Mouse (Mus musculus) neural tube, embryonic 14.5 days (tissue): ENCODE results near the gene Rpl34. TPM values are rescaled to one million over a fixed set of nuclear protein-coding genes. Genes with fewer than 3 reads are reported as not detected.

Experiments used
- ATAC-seq: fragments of 200-750 bp; cut with Nextera tagmentation; 2 replicates; pipeline ENCODE4 v1.8.0; 2017; ENCODE audit warnings: low read depth, mild to moderate bottlenecking, moderate TSS enrichment, moderate library complexity
- H3K27ac ChIP-seq: fragments of 300-500 bp; sonication (generic); 2 replicates; pipeline ENCODE4 v1.5.1; 2014; ENCODE audit warnings: low read depth, mild to moderate bottlenecking, control low read depth, low read length, moderate library complexity, mixed read lengths
- H3K27me3 ChIP-seq: fragments of 300-500 bp; sonication (generic); 2 replicates; pipeline ENCODE4 v1.6.1; 2014; ENCODE audit warnings: low read length; ENCODE audit not compliant: control insufficient read depth, insufficient read depth
- H3K36me3 ChIP-seq: fragments of 300-500 bp; sonication (generic); 2 replicates; pipeline ENCODE4 v1.6.1; 2014; ENCODE audit warnings: low read length, mixed read lengths; ENCODE audit not compliant: control insufficient read depth, insufficient read depth
- H3K4me1 ChIP-seq: fragments of 300-500 bp; sonication (generic); 2 replicates; pipeline ENCODE4 v1.6.1; 2014; ENCODE audit warnings: low read length; ENCODE audit not compliant: control insufficient read depth, insufficient read depth
- H3K4me2 ChIP-seq: fragments of 300-500 bp; sonication (generic); 2 replicates; pipeline ENCODE4 v1.6.1; 2014; ENCODE audit warnings: mild to moderate bottlenecking, low read depth, low read length, control low read depth
- H3K4me3 ChIP-seq: fragments of 300-500 bp; sonication (generic); 2 replicates; pipeline ENCODE4 v1.5.1; 2014; ENCODE audit warnings: low read depth, low read length, control low read depth, mixed read lengths
- H3K9ac ChIP-seq: fragments of 300-500 bp; sonication (generic); replicated peaks from 2 replicates; pipeline ENCODE4 v1.6.1; 2014; ENCODE audit warnings: low read depth, mild to moderate bottlenecking, control low read depth, low read length, mixed read lengths
- H3K9me3 ChIP-seq: fragments of 300-500 bp; sonication (generic); 2 replicates; pipeline ENCODE4 v1.6.1; 2016; ENCODE audit warnings: low read length; ENCODE audit not compliant: control insufficient read depth
- WGBS: fragments of 180-500 bp; shearing (Covaris S2); extraction: QIAGEN DNeasy Blood & Tissue Kit; methylation state at CpG from one replicate; pipeline ENCODE4 v1.1.7; 2014; 5-methylcytosine and 5-hydroxymethylcytosine counted together
- polyA plus RNA-seq: library from polyadenylated mRNA; unstranded; fragments of >200 nt; fragmentation: Nextera tagmentation; extraction: Ambion mirVana; gene quantifications from 2 replicates; pipeline ENCODE4 v1.2.1, GENCODE M21; 2014

Gene Rpl34
- polyA plus RNA-seq, 1 experiment from 2014 or later, result 577 TPM

- no peak overlapping the region for H3K4me2 ChIP-seq
- ATAC-seq, result no peak
- H3K27me3 ChIP-seq, result no peaks in the 10 kb centered on the region
- 82% methylated on average over 4 of the region's 4 CpGs for WGBS
- no peaks in the 10 kb centered on the region for H3K4me1 ChIP-seq
- no peak overlapping the region for H3K27ac ChIP-seq
- H3K36me3 ChIP-seq, result peaks cover 24% of the 10 kb centered on the region
- H3K9ac ChIP-seq, result no peak overlapping the region
- H3K4me3 ChIP-seq, result no peak overlapping the region
- H3K9me3 ChIP-seq, result no peaks in the 10 kb centered on the region
Measured at GRCm38 (mm10) chr3:130697622-130698021, 32.6 kb downstream of the Rpl34 start.

- Histone ChIP-seq H3K4me1 (peaks cover 8% of the 10 kb centered on the region; the same call in 1 of the 2 replicates), H3K9ac (no peak overlapping the region), H3K36me3 (0 out of 2 replicates have a peak, but pooled peaks cover 6% of the 10 kb centered on the region), H3K27me3 (no peaks in the 10 kb centered on the region), H3K27ac (no peak overlapping the region), H3K4me2 (no peak overlapping the region), H3K4me3 (no peak overlapping the region), H3K9me3 (no peaks in the 10 kb centered on the region)
- WGBS, result 92% methylated on average over 7 of the region's 7 CpGs
- ATAC-seq, result peak; percentile 10; the same call in 1 of the 2 replicates
Measured at GRCm38 (mm10) chr3:130694705-130695104, 35.5 kb downstream of the Rpl34 start.

GRCm38 (mm10) chr3:130694041-130694593, 36.1 kb downstream of the Rpl34 start:
- Histone ChIP-seq H3K9ac (no peak overlapping the region), H3K4me2 (no peak overlapping the region), H3K36me3 (0 out of 2 replicates have a peak, but pooled peaks cover under 1% of the 10 kb centered on the region), H3K4me3 (no peak overlapping the region), H3K4me1 (peaks cover 11% of the 10 kb centered on the region; the same call in 1 of the 2 replicates), H3K27ac (no peak overlapping the region), H3K9me3 (no peaks in the 10 kb centered on the region), H3K27me3 (no peaks in the 10 kb centered on the region)
- ATAC-seq, result no peak
- WGBS, result 69% methylated on average over 9 of the region's 9 CpGs

GRCm38 (mm10) chr3:130691596-130692170, 38.5 kb downstream of the Rpl34 start:
- Histone ChIP-seq H3K4me2 (peak overlapping the region; percentile 44), H3K9ac (0 out of 2 replicates have a peak overlapping the region, but pooled peaks have one; percentile 21), H3K9me3 (no peaks in the 10 kb centered on the region), H3K4me3 (peak overlapping the region; percentile 24; the same call in 1 of the 2 replicates), H3K36me3 (no peaks in the 10 kb centered on the region), H3K4me1 (peaks cover 11% of the 10 kb centered on the region; the same call in 1 of the 2 replicates), H3K27me3 (no peaks in the 10 kb centered on the region), H3K27ac (no peak overlapping the region)
- no peak for ATAC-seq
- 36% methylated on average over 12 of the region's 12 CpGs for WGBS

- 14% methylated on average over 20 of the region's 20 CpGs for WGBS
- Histone ChIP-seq H3K4me3 (peak overlapping the region; percentile 24), H3K36me3 (no peaks in the 10 kb centered on the region), H3K4me2 (peak overlapping the region; percentile 44), H3K4me1 (peaks cover 11% of the 10 kb centered on the region; the same call in 1 of the 2 replicates), H3K27me3 (no peaks in the 10 kb centered on the region), H3K9me3 (no peaks in the 10 kb centered on the region), H3K9ac (0 out of 2 replicates have a peak overlapping the region, but pooled peaks have one; percentile 21), H3K27ac (no peak overlapping the region)
- peak; percentile 33; the same call in 1 of the 2 replicates for ATAC-seq
Measured at GRCm38 (mm10) chr3:130690834-130691595, 39.2 kb downstream of the Rpl34 start.

- Histone ChIP-seq H3K36me3 (no peaks in the 10 kb centered on the region), H3K9me3 (no peaks in the 10 kb centered on the region), H3K4me1 (peaks cover 11% of the 10 kb centered on the region; the same call in 1 of the 2 replicates), H3K27ac (no peak overlapping the region), H3K9ac (no peak overlapping the region), H3K4me3 (no peak overlapping the region), H3K4me2 (peak overlapping the region; percentile 31; the same call in 1 of the 2 replicates), H3K27me3 (no peaks in the 10 kb centered on the region)
- ATAC-seq, result peak; percentile 77; the same call in 1 of the 2 replicates
- WGBS, result 12% methylated on average over 12 of the region's 12 CpGs
Measured at GRCm38 (mm10) chr3:130689630-130690029, 40.6 kb downstream of the Rpl34 start.

- Histone ChIP-seq H3K9ac (no peak overlapping the region), H3K36me3 (no peaks in the 10 kb centered on the region), H3K4me3 (no peak overlapping the region), H3K27ac (no peak overlapping the region), H3K9me3 (no peaks in the 10 kb centered on the region), H3K4me2 (no peak overlapping the region), H3K4me1 (peaks cover 11% of the 10 kb centered on the region; the same call in 1 of the 2 replicates), H3K27me3 (no peaks in the 10 kb centered on the region)
- ATAC-seq, result no peak
- 100% methylated on average over 1 of the region's 1 CpGs for WGBS
Measured at GRCm38 (mm10) chr3:130687051-130687450, 43.1 kb downstream of the Rpl34 start.

- Histone ChIP-seq H3K4me2 (no peak overlapping the region), H3K4me3 (no peak overlapping the region), H3K36me3 (no peaks in the 10 kb centered on the region), H3K27me3 (no peaks in the 10 kb centered on the region), H3K9ac (no peak overlapping the region), H3K4me1 (peaks cover 4% of the 10 kb centered on the region; the same call in 1 of the 2 replicates), H3K9me3 (no peaks in the 10 kb centered on the region), H3K27ac (no peak overlapping the region)
- ATAC-seq, result no peak
- WGBS, result 91% methylated on average over 8 of the region's 8 CpGs
Measured at GRCm38 (mm10) chr3:130685014-130685366, 45.2 kb downstream of the Rpl34 start.
